In the genomic region with DNA sequence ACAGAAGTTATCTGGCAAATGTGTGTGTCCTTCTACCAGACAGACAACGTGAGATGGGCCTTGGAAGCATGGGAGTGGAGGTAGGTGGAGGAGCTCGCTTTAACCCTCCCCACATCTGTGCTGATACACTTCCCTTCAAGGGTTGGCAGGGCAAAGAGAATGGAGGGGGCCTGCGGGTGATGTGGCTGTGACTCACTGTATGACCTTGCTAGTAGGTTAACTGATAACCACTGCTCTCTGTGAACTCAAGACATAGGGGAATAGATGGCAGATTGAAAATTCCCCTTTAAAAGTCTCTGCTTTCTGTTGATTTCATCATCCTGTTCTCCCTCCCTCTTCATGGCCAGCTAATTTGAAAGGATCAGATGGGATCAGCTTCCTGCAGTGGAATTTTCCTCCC, we compare ENCODE assay signal across 8 mouse cellular contexts. TPM values are rescaled to one million over a fixed set of nuclear protein-coding genes. Genes with fewer than 3 reads are reported as not detected.
A peak's percentile ranks its signal among the peaks of the same experiment; 100 is the strongest.
DNase-seq lines count a peak whose midpoint lies in the region; ATAC-seq and TF ChIP-seq lines count a peak whose summit lies in the region.

No protein-coding gene starts in this region.

- peak overlapping the region; percentile 92 for H3K4me3 ChIP-seq in heart, embryonic 10.5 days
- H3K4me3 ChIP-seq in ES-Bruce4 (ENCODE audit: low read depth, low read length): 0 out of 2 replicates have a peak overlapping the region, but pooled peaks have one; percentile 2
- H3K4me3 ChIP-seq in hindbrain, embryonic 10.5 days: peak overlapping the region; percentile 98

- peak; percentile 28; the same call in 1 of the 2 replicates for ATAC-seq in megakaryocyte-erythroid progenitor cell, adult 5-6 weeks (replicated peaks; ENCODE audit: low FRiP score, low TSS enrichment, poor library complexity, severe bottlenecking)

- intact Hi-C loops in left cerebral cortex, postnatal 36 days (cut with DNase I): loop anchor here (5.0 kb wide), 1 partner anchor 42 kb away; no protein-coding TSS in a partner anchor

- H3K27me3 ChIP-seq in heart, embryonic 10.5 days (ENCODE audit: insufficient read depth, poor library complexity, severe bottlenecking): no peaks in the 10 kb centered on the region
- no peaks in the 10 kb centered on the region for H3K27me3 ChIP-seq in ES-Bruce4 (ENCODE audit: control insufficient read depth, insufficient read depth, low read length, poor library complexity, severe bottlenecking)
- no peaks in the 10 kb centered on the region for H3K27me3 ChIP-seq in hindbrain, embryonic 10.5 days (ENCODE audit: insufficient read depth, poor library complexity, severe bottlenecking)

- TF ChIP-seq CTCF in ES-Bruce4 (IDR thresholded peaks at IDR 0.05; ENCODE audit: low read depth, low read length): no peak

- TF ChIP-seq POLR2A in ES-Bruce4 (IDR thresholded peaks at IDR 0.05; ENCODE audit: insufficient read depth, low read length): no peak

- no peak for DNase-seq in heart, embryonic 10.5 days (ENCODE audit: low spot score)
- DNase-seq in heart, postnatal 4 days: no peak
- no peak for DNase-seq in hindbrain, embryonic 10.5 days (ENCODE audit: low spot score)
- no peak for DNase-seq in left cerebral cortex, postnatal 36 days (ENCODE audit: low spot score in 2 of 2)
- no peak for DNase-seq in kidney, postnatal 4 days
- no peak for DNase-seq in cerebellum, postnatal 25 days

- H3K9me3 ChIP-seq in heart, embryonic 10.5 days: no peaks in the 10 kb centered on the region
- no peaks in the 10 kb centered on the region for H3K9me3 ChIP-seq in ES-Bruce4 (replicated peaks; ENCODE audit: control insufficient read depth, insufficient read depth, low read length, poor library complexity, severe bottlenecking)
- no peaks in the 10 kb centered on the region for H3K9me3 ChIP-seq in hindbrain, embryonic 10.5 days

- H3K36me3 ChIP-seq in heart, embryonic 10.5 days: peaks cover 44% of the 10 kb centered on the region
- H3K36me3 ChIP-seq in ES-Bruce4 (ENCODE audit: control insufficient read depth, insufficient read depth, low read length, poor library complexity, severe bottlenecking): peaks cover 8% of the 10 kb centered on the region
- peaks cover 47% of the 10 kb centered on the region for H3K36me3 ChIP-seq in hindbrain, embryonic 10.5 days

- TF ChIP-seq EP300 in ES-Bruce4 (IDR thresholded peaks at IDR 0.05; ENCODE audit: insufficient read depth, low read depth, low read length): no peak

- 58% methylated on average over 3 of the region's 3 CpGs for WGBS in heart, embryonic 10.5 days
- 89% methylated on average over 3 of the region's 3 CpGs for WGBS in hindbrain, embryonic 10.5 days

- H3K27ac ChIP-seq in heart, embryonic 10.5 days: no peak overlapping the region
- H3K27ac ChIP-seq in ES-Bruce4 (ENCODE audit: insufficient read depth, low read length): no peak overlapping the region
- H3K27ac ChIP-seq in hindbrain, embryonic 10.5 days: no peak overlapping the region

- H3K4me1 ChIP-seq in heart, embryonic 10.5 days: peaks cover 25% of the 10 kb centered on the region
- peaks cover 2% of the 10 kb centered on the region for H3K4me1 ChIP-seq in ES-Bruce4 (ENCODE audit: control insufficient read depth, insufficient read depth, low read length)
- peaks cover 29% of the 10 kb centered on the region for H3K4me1 ChIP-seq in hindbrain, embryonic 10.5 days (replicated peaks)

- no peak overlapping the region for H3K9ac ChIP-seq in ES-Bruce4 (ENCODE audit: low read depth, poor library complexity, severe bottlenecking)

RNA-seq across cellular contexts. Expression of a gene that starts 1.2 kb away (rescaled TPM):
- 58.9 and 65.1 TPM in 2 replicates for polyA plus RNA-seq in heart, embryonic 10.5 days (2016; fragmentation: Nextera tagmentation; extraction: Ambion mirVana)
- total RNA-seq in heart, postnatal 4 days (2021): 10 to 100 TPM; 89.0 to 90.5 TPM
- 60.3 and 62.1 TPM in 2 replicates for polyA plus RNA-seq in ES-Bruce4 (2011; ENCODE audit: insufficient read depth, insufficient read length, low read depth, missing spikeins)
- 52.9 and 54.6 TPM in 2 replicates for polyA plus RNA-seq in hindbrain, embryonic 10.5 days (2016; fragmentation: Nextera tagmentation; extraction: Ambion mirVana)
- 59.8 and 63.2 TPM in 2 replicates for total RNA-seq in megakaryocyte-erythroid progenitor cell, adult 5-6 weeks (2014; fragmentation: Nextera tagmentation)
- total RNA-seq in megakaryocyte-erythroid progenitor cell, adult 5-6 weeks (2017): 76.5 and 108 TPM in 2 replicates
- 10 to 100 TPM; 62.7 to 64.1 TPM for total RNA-seq in left cerebral cortex, postnatal 36 days (2021)

RNA-seq across cellular contexts. Expression of a gene that starts 2.4 kb away (rescaled TPM):
- polyA plus RNA-seq in heart, embryonic 10.5 days (2016; fragmentation: Nextera tagmentation; extraction: Ambion mirVana): 0.30 and 0.38 TPM in 2 replicates
- total RNA-seq in heart, postnatal 4 days (2021): under 1 TPM; 0.17 to 0.20 TPM
- polyA plus RNA-seq in ES-Bruce4 (2011; ENCODE audit: insufficient read depth, insufficient read length, low read depth, missing spikeins): 2.4 and 3.7 TPM in 2 replicates
- 0.66 and 0.95 TPM in 2 replicates for polyA plus RNA-seq in hindbrain, embryonic 10.5 days (2016; fragmentation: Nextera tagmentation; extraction: Ambion mirVana)
- not detected in 2 replicates for total RNA-seq in megakaryocyte-erythroid progenitor cell, adult 5-6 weeks (2014; fragmentation: Nextera tagmentation)
- 0.38 TPM in 1 of 2 replicates, not detected in the other for total RNA-seq in megakaryocyte-erythroid progenitor cell, adult 5-6 weeks (2017)
- total RNA-seq in left cerebral cortex, postnatal 36 days (2021): under 1 TPM; 0.57 to 0.91 TPM

RNA-seq across cellular contexts. Expression of a gene that starts 12.3 kb away (rescaled TPM):
- 1,286 and 1,339 TPM in 2 replicates for polyA plus RNA-seq in heart, embryonic 10.5 days (2016; fragmentation: Nextera tagmentation; extraction: Ambion mirVana)
- total RNA-seq in heart, postnatal 4 days (2021): 100 to 1,000 TPM; 921 to 984 TPM
- polyA plus RNA-seq in ES-Bruce4 (2011; ENCODE audit: insufficient read depth, insufficient read length, low read depth, missing spikeins): 704 and 766 TPM in 2 replicates
- polyA plus RNA-seq in hindbrain, embryonic 10.5 days (2016; fragmentation: Nextera tagmentation; extraction: Ambion mirVana): 1,369 and 1,471 TPM in 2 replicates
- 2,912 and 4,512 TPM in 2 replicates for total RNA-seq in megakaryocyte-erythroid progenitor cell, adult 5-6 weeks (2014; fragmentation: Nextera tagmentation)
- 2,001 and 2,083 TPM in 2 replicates for total RNA-seq in megakaryocyte-erythroid progenitor cell, adult 5-6 weeks (2017)
- total RNA-seq in left cerebral cortex, postnatal 36 days (2021): 100 to 1,000 TPM; 343 to 401 TPM

RNA-seq across cellular contexts. Expression of a gene that starts 15.9 kb away (rescaled TPM):
- polyA plus RNA-seq in heart, embryonic 10.5 days (2016; fragmentation: Nextera tagmentation; extraction: Ambion mirVana): 261 and 317 TPM in 2 replicates
- total RNA-seq in heart, postnatal 4 days (2021): 100 to 1,000 TPM; 295 to 325 TPM
- polyA plus RNA-seq in ES-Bruce4 (2011; ENCODE audit: insufficient read depth, insufficient read length, low read depth, missing spikeins): 105 and 131 TPM in 2 replicates
- polyA plus RNA-seq in hindbrain, embryonic 10.5 days (2016; fragmentation: Nextera tagmentation; extraction: Ambion mirVana): 197 and 220 TPM in 2 replicates
- total RNA-seq in megakaryocyte-erythroid progenitor cell, adult 5-6 weeks (2014; fragmentation: Nextera tagmentation): 126 and 171 TPM in 2 replicates
- total RNA-seq in megakaryocyte-erythroid progenitor cell, adult 5-6 weeks (2017): 82.9 and 126 TPM in 2 replicates
- 100 to 1,000 TPM; 120 to 139 TPM for total RNA-seq in left cerebral cortex, postnatal 36 days (2021)

RNA-seq across cellular contexts. Expression of a gene that starts 40.9 kb away (rescaled TPM):
- 106 and 128 TPM in 2 replicates for polyA plus RNA-seq in heart, embryonic 10.5 days (2016; fragmentation: Nextera tagmentation; extraction: Ambion mirVana)
- 10 to 100 TPM; 89.2 to 92.5 TPM for total RNA-seq in heart, postnatal 4 days (2021)
- 99.4 and 111 TPM in 2 replicates for polyA plus RNA-seq in ES-Bruce4 (2011; ENCODE audit: insufficient read depth, insufficient read length, low read depth, missing spikeins)
- polyA plus RNA-seq in hindbrain, embryonic 10.5 days (2016; fragmentation: Nextera tagmentation; extraction: Ambion mirVana): 119 and 146 TPM in 2 replicates
- 122 and 171 TPM in 2 replicates for total RNA-seq in megakaryocyte-erythroid progenitor cell, adult 5-6 weeks (2014; fragmentation: Nextera tagmentation)
- 92.4 and 103 TPM in 2 replicates for total RNA-seq in megakaryocyte-erythroid progenitor cell, adult 5-6 weeks (2017)
- 100 to 1,000 TPM; 126 to 182 TPM for total RNA-seq in left cerebral cortex, postnatal 36 days (2021)

Comparison
In these comparisons a context has a peak if more than half of its experiments do, and no peak if none do; other contexts are left out.
1. H3K4me3 ChIP-seq: peak in every context shown above with its lines; median percentile 98 in hindbrain, embryonic 10.5 days; 92 in heart, embryonic 10.5 days; 2 in ES-Bruce4.